Mouse (Mus musculus): Measurements from ENCODE around the gene Gm21083. TPM values are rescaled to one million over a fixed set of nuclear protein-coding genes. Genes with fewer than 3 reads are reported as not detected.

Gm21083 gene
- polyA plus RNA-seq, 1 experiment from 2014 or later = not detected

Other genes starting within 250 kb of the Gm21083 start
- not detected in 2 replicates for gene Gm21149, start 100.8 kb upstream of the Gm21083 start, polyA plus RNA-seq (2015; fragmentation: Nextera tagmentation; extraction: Ambion mirVana)
- not detected in 2 replicates for gene Gm21190, start 48.1 kb upstream of the Gm21083 start, polyA plus RNA-seq (2015; fragmentation: Nextera tagmentation; extraction: Ambion mirVana)
- gene Speer4d, start 41.7 kb downstream of the Gm21083 start, polyA plus RNA-seq (2015; fragmentation: Nextera tagmentation; extraction: Ambion mirVana) = not detected in 2 replicates
- gene 4930572O03Rik, start 79.7 kb downstream of the Gm21083 start, polyA plus RNA-seq (2015; fragmentation: Nextera tagmentation; extraction: Ambion mirVana) = not detected in 2 replicates
- not detected in 2 replicates for gene Speer4c, start 136.9 kb downstream of the Gm21083 start, polyA plus RNA-seq (2015; fragmentation: Nextera tagmentation; extraction: Ambion mirVana)